Mouse (Mus musculus) inflammation-experienced regulatory T-cells, adult 16 weeks (primary cell): ENCODE data around the gene Snd1. TPM values are rescaled to one million over a fixed set of nuclear protein-coding genes. Genes with fewer than 3 reads are reported as not detected.

Experiments
- polyA plus RNA-seq: library from polyadenylated mRNA; unstranded; fragments of 100-300 nt; shearing (Covaris generic); gene quantifications from one replicate; pipeline ENCODE4 v1.2.1, GENCODE M21; 2017

Gene Snd1
- 152 TPM for polyA plus RNA-seq

GRCm38 (mm10) chr6:28474839-28475238 is at the start of gene Snd1:
Gene Snd1, plus strand, starts transcription at chr6:28475139.

GRCm38 (mm10) chr6:28427096-28427839 is 47.7 kb upstream of the Snd1 start, which contains the start of gene Fscn3:
Gene Fscn3, plus strand, starts transcription at chr6:28427789.

GRCm38 (mm10) chr6:28428290-28428689 is 46.6 kb upstream of the Snd1 start, which contains the start of gene Gcc1:
Gene Gcc1, minus strand, starts transcription at chr6:28428390.

GRCm38 (mm10) chr6:28449253-28449652 is 25.7 kb upstream of the Snd1 start, which contains the start of gene Pax4:
Gene Pax4, minus strand, starts transcription at chr6:28449353.

GRCm38 (mm10) chr6:28831011-28831853 is 356.3 kb downstream of the Snd1 start, which contains the start of gene Lrrc4:
Gene Lrrc4, minus strand, starts transcription at chr6:28831747.

Other genes starting within 250 kb of the Snd1 start
- 35.3 TPM for gene Zfp800, start 77.1 kb upstream of the Snd1 start, polyA plus RNA-seq
- gene Arf5, start 51.6 kb upstream of the Snd1 start, polyA plus RNA-seq, result 112 TPM
- gene Fscn3, start 47.4 kb upstream of the Snd1 start, polyA plus RNA-seq, result not detected
- gene Gcc1, start 46.7 kb upstream of the Snd1 start, polyA plus RNA-seq, result 34.5 TPM
- not detected for gene Pax4, start 25.8 kb upstream of the Snd1 start, polyA plus RNA-seq